Mouse (Mus musculus): ENCODE data around the gene Ly6g6c.

Gene Ly6g6c

GRCm38 (mm10) chr17:35115046-35116019, 50.1 kb downstream of the Ly6g6c start, which contains the start of gene Ly6g5b:
Gene Ly6g5b (minus strand): TSS chr17:35115428.
- DNase-seq (ENCODE audit: low spot score): no peak

Measured in ovary, adult 18-20 months (tissue).